Mouse (Mus musculus): Measurements from ENCODE around the gene Osbpl10. TPM values are rescaled to one million over a fixed set of nuclear protein-coding genes. Genes with fewer than 3 reads are reported as not detected.

Osbpl10 gene
- total and polyA plus RNA-seq, 3 experiments: 0.19 TPM; not detected in 2

DNA sequence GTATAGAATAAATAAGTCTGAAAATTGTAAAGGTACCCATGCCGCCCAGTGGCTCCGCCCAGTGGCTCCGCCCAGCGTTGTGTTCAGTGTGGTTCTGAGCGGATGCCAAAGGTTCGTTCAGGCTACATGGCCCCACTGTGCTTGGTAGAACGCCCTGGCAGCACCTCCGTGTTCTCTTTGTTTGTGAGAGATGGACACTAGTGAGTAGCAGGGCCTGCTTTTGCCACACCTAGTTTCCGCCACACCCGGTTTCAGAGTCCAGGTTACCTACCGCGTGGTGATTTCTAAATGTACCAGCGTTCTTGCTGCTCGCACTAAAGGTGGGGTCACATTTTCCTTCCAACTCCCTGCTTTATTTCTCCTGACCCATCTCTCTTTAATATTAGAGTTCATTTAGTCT, 75.4 kb downstream of the Osbpl10 start:
- H3K36me3 ChIP-seq (replicated peaks in 1 of 2; ENCODE audit: control insufficient read depth in 1 of 2, insufficient read depth in 1 of 2, low read length in 1 of 2): no peaks in the 10 kb centered on the region
- TF ChIP-seq ELF1 (IDR thresholded peaks at IDR 0.05; ENCODE audit: low read depth, low read length): no peak
- TF ChIP-seq CHD1 (IDR thresholded peaks at IDR 0.05; ENCODE audit: low read depth, low read length): no peak
- TF ChIP-seq CTCF (conservative IDR thresholded peaks at IDR 0.05 in 1 of 2, IDR thresholded peaks at IDR 0.05 in 1 of 2; ENCODE audit: low read depth in 2 of 2, low read length in 2 of 2): no peak
- no peak for TF ChIP-seq E2F4 (IDR thresholded peaks at IDR 0.05; ENCODE audit: insufficient replicate concordance, low read depth, low read length)
- no peak for TF ChIP-seq IRF4 (IDR thresholded peaks at IDR 0.05; ENCODE audit: low read depth, low read length)
- no peak for DNase-seq (ENCODE audit: extremely low read depth)
- no peak overlapping the region for H3K9ac ChIP-seq (ENCODE audit: insufficient read depth, low read depth)
- H3K9me3 ChIP-seq (replicated peaks; ENCODE audit: low read length): peaks cover 2% of the 10 kb centered on the region
- H3K4me3 ChIP-seq (replicated peaks in 1 of 3; ENCODE audit: low read depth in 2 of 3, low read length in 2 of 3, poor library complexity in 1 of 3): no peak overlapping the region
- H3K79me2 ChIP-seq (replicated peaks; ENCODE audit: control insufficient read depth, extremely low read depth, insufficient read depth, poor library complexity, severe bottlenecking): no peaks in the 10 kb centered on the region
- dilution Hi-C loops (cut with MboI; ENCODE audit: extremely low pct_ligation_motif_present, extremely low pct_unique_long_range_greater_than_20kb, low sequenced_read_pairs): no loop called here
- no peak overlapping the region for H3K27ac ChIP-seq (ENCODE audit: insufficient read depth, low read depth)
- in situ Hi-C loops (cut with MboI; ENCODE audit: low pct_ligation_motif_present, low pct_unique_long_range_greater_than_20kb, low sequenced_read_pairs): no loop called here
- peaks cover 0 to 15% of the 10 kb centered on the region in 2 experiments; a peak in 2 of 4 replicates for H3K4me1 ChIP-seq (ENCODE audit: control insufficient read depth in 1 of 2, insufficient read depth in 2 of 2)
- no peaks in the 10 kb centered on the region for H3K27me3 ChIP-seq (replicated peaks)
- H3K4me2 ChIP-seq (ENCODE audit: insufficient read depth, low read depth, poor library complexity, severe bottlenecking): no peak overlapping the region

DNA sequence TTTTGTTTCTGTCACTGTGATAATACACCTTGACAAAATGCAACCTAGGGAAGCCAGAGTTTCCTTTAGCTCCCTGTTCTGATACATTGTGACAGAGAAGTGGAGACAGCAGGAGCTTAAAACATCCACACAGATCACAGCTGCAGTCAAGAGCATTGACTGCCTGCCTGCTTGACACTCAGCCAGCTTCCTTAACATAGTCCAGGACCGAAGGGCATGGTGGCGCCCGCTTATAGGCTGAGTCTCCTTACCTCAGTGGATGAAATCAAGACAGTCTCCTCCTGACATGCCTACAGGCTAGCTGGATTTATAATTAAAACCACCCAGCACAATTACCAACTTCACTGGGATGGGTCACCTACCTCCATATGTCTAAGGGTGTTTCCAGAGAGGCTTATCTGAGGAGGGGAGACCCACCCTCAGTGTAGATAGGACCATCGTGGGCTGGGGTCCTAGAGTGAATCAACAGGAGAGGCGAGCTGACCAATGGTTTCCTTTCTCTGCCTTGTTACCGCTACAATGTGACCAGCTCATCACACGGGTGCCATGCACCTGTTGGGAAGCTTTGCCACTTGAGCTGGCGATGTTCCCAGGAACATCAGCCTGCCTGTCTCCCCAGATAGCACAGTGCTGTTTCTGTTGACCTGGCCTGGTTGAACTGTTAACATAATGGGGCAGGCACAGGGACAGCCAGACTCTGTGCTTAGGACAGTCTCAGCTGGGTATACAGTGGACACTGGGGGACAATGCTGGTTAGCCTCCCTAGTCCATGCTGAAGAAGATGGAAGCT, 76.9 kb downstream of the Osbpl10 start:
- H3K36me3 ChIP-seq (replicated peaks in 1 of 2; ENCODE audit: control insufficient read depth in 1 of 2, insufficient read depth in 1 of 2, low read length in 1 of 2): no peaks in the 10 kb centered on the region
- no peaks in the 10 kb centered on the region for H3K79me2 ChIP-seq (replicated peaks; ENCODE audit: control insufficient read depth, extremely low read depth, insufficient read depth, poor library complexity, severe bottlenecking)
- dilution Hi-C loops (cut with MboI; ENCODE audit: extremely low pct_ligation_motif_present, extremely low pct_unique_long_range_greater_than_20kb, low sequenced_read_pairs) (no loop called here), in situ Hi-C loops (cut with MboI; ENCODE audit: low pct_ligation_motif_present, low pct_unique_long_range_greater_than_20kb, low sequenced_read_pairs) (no loop called here)
- H3K27me3 ChIP-seq (replicated peaks): no peaks in the 10 kb centered on the region
- H3K4me2 ChIP-seq (ENCODE audit: insufficient read depth, low read depth, poor library complexity, severe bottlenecking): no peak overlapping the region
- no peak overlapping the region for H3K9ac ChIP-seq (ENCODE audit: insufficient read depth, low read depth)
- H3K4me1 ChIP-seq (ENCODE audit: control insufficient read depth in 1 of 2, insufficient read depth in 2 of 2): peaks cover 0 to 10% of the 10 kb centered on the region in 2 experiments; a peak in 2 of 4 replicates
- H3K9me3 ChIP-seq (replicated peaks; ENCODE audit: low read length): peaks cover 2% of the 10 kb centered on the region
- TF ChIP-seq HCFC1 (IDR thresholded peaks at IDR 0.05; ENCODE audit: low read depth, low read length) (no peak), UBTF (IDR thresholded peaks at IDR 0.05; ENCODE audit: low read depth, low read length) (no peak), ETS1 (conservative IDR thresholded peaks at IDR 0.05; ENCODE audit: low read depth, low read length) (no peak), EP300 (IDR thresholded peaks at IDR 0.05; ENCODE audit: low read length) (no peak), POLR2AphosphoS2 (IDR thresholded peaks at IDR 0.05; ENCODE audit: low read depth, low read length) (no peak)
- no peak overlapping the region for H3K27ac ChIP-seq (ENCODE audit: insufficient read depth, low read depth)
- DNase-seq (ENCODE audit: extremely low read depth): no peak
- no peak overlapping the region for H3K4me3 ChIP-seq (replicated peaks in 1 of 3; ENCODE audit: low read depth in 2 of 3, low read length in 2 of 3, poor library complexity in 1 of 3)

GRCm38 (mm10) chr9:115058806-115059205, 80.4 kb downstream of the Osbpl10 start:
- Histone ChIP-seq H3K4me3 (replicated peaks in 1 of 3; ENCODE audit: low read depth in 2 of 3, low read length in 2 of 3, poor library complexity in 1 of 3) (no peak overlapping the region), H3K79me2 (replicated peaks; ENCODE audit: control insufficient read depth, extremely low read depth, insufficient read depth, poor library complexity, severe bottlenecking) (no peaks in the 10 kb centered on the region), H3K9ac (ENCODE audit: insufficient read depth, low read depth) (no peak overlapping the region), H3K9me3 (replicated peaks; ENCODE audit: low read length) (peaks cover 2% of the 10 kb centered on the region), H3K27me3 (replicated peaks) (no peaks in the 10 kb centered on the region), H3K27ac (ENCODE audit: insufficient read depth, low read depth) (no peak overlapping the region), H3K4me1 (ENCODE audit: control insufficient read depth in 1 of 2, insufficient read depth in 2 of 2) (peaks cover 0 to 8% of the 10 kb centered on the region in 2 experiments; a peak in 1 of 4 replicates), H3K36me3 (replicated peaks in 1 of 2; ENCODE audit: control insufficient read depth in 1 of 2, insufficient read depth in 1 of 2, low read length in 1 of 2) (no peaks in the 10 kb centered on the region), H3K4me2 (ENCODE audit: insufficient read depth, low read depth, poor library complexity, severe bottlenecking) (no peak overlapping the region)
- in situ Hi-C loops (cut with MboI; ENCODE audit: low pct_ligation_motif_present, low pct_unique_long_range_greater_than_20kb, low sequenced_read_pairs) (no loop called here), dilution Hi-C loops (cut with MboI; ENCODE audit: extremely low pct_ligation_motif_present, extremely low pct_unique_long_range_greater_than_20kb, low sequenced_read_pairs) (no loop called here)
- no peak for DNase-seq (ENCODE audit: extremely low read depth)
- no peak for TF ChIP-seq RAD21 (IDR thresholded peaks at IDR 0.05; ENCODE audit: low read depth, low read length)
- no peak for TF ChIP-seq UBTF (IDR thresholded peaks at IDR 0.05; ENCODE audit: low read depth, low read length)
- TF ChIP-seq POLR2A (IDR thresholded peaks at IDR 0.05; ENCODE audit: low read depth, low read length): no peak
- no peak for TF ChIP-seq NRF1 (IDR thresholded peaks at IDR 0.05; ENCODE audit: low read depth, low read length)
- TF ChIP-seq SMC3 (IDR thresholded peaks at IDR 0.05; ENCODE audit: low read depth, low read length): no peak
- TF ChIP-seq ELF1 (IDR thresholded peaks at IDR 0.05; ENCODE audit: low read depth, low read length): no peak
- no peak for TF ChIP-seq EP300 (IDR thresholded peaks at IDR 0.05; ENCODE audit: low read length)
- no peak for TF ChIP-seq CHD2 (IDR thresholded peaks at IDR 0.05; ENCODE audit: low read length)
- no peak for TF ChIP-seq JUN (IDR thresholded peaks at IDR 0.05; ENCODE audit: insufficient read depth, low read depth, low read length)
- no peak for TF ChIP-seq MAX (IDR thresholded peaks at IDR 0.05; ENCODE audit: low read length)
- TF ChIP-seq MEF2A (IDR thresholded peaks at IDR 0.05; ENCODE audit: borderline replicate concordance, low read depth, low read length): no peak
- TF ChIP-seq KAT2A (IDR thresholded peaks at IDR 0.05; ENCODE audit: insufficient replicate concordance, low read length): no peak
- no peak for TF ChIP-seq TCF12 (IDR thresholded peaks at IDR 0.05; ENCODE audit: low read depth, low read length)
- TF ChIP-seq ZNF384 (IDR thresholded peaks at IDR 0.05; ENCODE audit: low read depth, low read length): no peak
- TF ChIP-seq USF1 (IDR thresholded peaks at IDR 0.05; ENCODE audit: low read depth, low read length): no peak
- no peak for TF ChIP-seq TBP (conservative IDR thresholded peaks at IDR 0.05; ENCODE audit: low read depth, low read length)
- TF ChIP-seq MXI1 (IDR thresholded peaks at IDR 0.05; ENCODE audit: low read depth, low read length): no peak

Measured in CH12.LX (cell line).